Mouse (Mus musculus): ENCODE results near the gene Med16. TPM values are rescaled to one million over a fixed set of nuclear protein-coding genes. Genes with fewer than 3 reads are reported as not detected.

Med16 gene
- polyA plus RNA-seq, 1 experiment from 2014 or later: 60.4 TPM

DNA sequence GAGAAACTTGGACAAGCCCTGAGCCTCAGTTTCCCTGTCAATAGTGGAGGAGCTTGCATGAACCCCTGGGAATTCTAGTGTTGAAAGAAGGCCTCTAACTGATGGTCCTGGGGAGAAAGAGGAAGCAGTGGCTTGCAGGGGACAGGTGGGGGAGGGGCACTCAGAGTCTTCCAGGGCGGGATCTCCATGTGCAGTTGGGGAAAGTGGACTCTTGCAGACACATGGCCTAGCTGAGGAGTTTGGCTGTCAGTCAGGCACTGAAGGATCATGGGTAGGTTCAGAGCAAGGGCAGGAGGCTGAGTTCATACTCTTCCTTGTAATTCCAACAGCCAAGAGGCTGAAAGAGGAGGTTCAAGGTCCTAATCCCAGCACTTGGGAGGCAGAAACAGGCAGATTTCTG is 31.5 kb downstream of the Med16 start:
- 58% methylated on average over 1 of the region's 1 CpGs for WGBS
- H3K36me3 ChIP-seq: no peaks in the 10 kb centered on the region
- H3K9ac ChIP-seq: no peak overlapping the region
- no peak overlapping the region for H3K4me2 ChIP-seq (replicated peaks)
- no peaks in the 10 kb centered on the region for H3K9me3 ChIP-seq
- peaks cover 24% of the 10 kb centered on the region for H3K4me1 ChIP-seq
- no peak for ATAC-seq (ENCODE audit: insufficient number of reproducible peaks, insufficient read depth, low FRiP score, low TSS enrichment)
- no peak overlapping the region for H3K4me3 ChIP-seq
- peaks cover 6% of the 10 kb centered on the region; the same call in 1 of the 2 replicates for H3K27me3 ChIP-seq
- H3K27ac ChIP-seq: no peak overlapping the region

DNA sequence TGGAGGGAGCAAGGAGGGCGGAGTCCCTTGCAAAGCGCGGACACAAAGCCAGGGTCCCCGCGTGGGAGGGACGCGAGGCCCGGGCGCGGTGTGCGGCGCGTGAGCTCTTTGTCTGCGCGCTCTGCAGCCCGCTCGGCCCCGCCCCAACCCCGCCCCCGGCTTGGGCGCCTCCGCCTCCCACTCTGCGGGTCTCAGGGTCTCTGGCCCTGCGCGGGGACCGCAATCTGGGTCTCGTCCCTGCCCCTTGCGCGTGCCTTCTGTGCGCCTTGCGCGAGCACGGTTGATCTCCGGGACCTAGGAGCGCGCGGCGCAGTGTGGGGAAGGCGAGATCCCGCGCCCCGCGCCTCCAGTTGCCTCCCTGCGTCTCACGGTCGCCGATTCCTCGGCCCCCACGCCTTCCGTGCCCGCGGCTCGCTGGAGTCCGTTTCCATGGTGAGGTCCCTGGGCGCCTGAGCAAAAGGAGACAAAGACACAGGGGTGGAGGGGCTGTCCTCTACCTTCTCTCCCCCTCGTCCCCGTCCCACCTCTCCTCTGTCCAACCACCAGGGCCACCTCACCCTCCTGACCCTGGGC is 34.3 kb downstream of the Med16 start, which contains the start of the genes Prtn3 and Plppr3:
Prtn3 (plus strand) TSS at position 187 of the 573 bp plus-strand sequence.
Plppr3 (minus strand) TSS at position 345 of the 573 bp plus-strand sequence.
- under 1% methylated on average over 50 of the region's 57 CpGs for WGBS
- peak; percentile 89 for ATAC-seq (ENCODE audit: insufficient number of reproducible peaks, insufficient read depth, low FRiP score, low TSS enrichment)
- Histone ChIP-seq H3K27ac (peak within 1 kb of the TSS; percentile 83), H3K9ac (peak within 1 kb of the TSS; percentile 90), H3K4me2 (replicated peaks) (peak within 1 kb of the TSS; percentile 62), H3K36me3 (peaks cover 24% of the 10 kb centered on the region), H3K4me3 (peak within 1 kb of the TSS; percentile 82), H3K9me3 (no peaks in the 10 kb centered on the region), H3K4me1 (peaks cover 20% of the 10 kb centered on the region), H3K27me3 (no peaks in the 10 kb centered on the region)

DNA sequence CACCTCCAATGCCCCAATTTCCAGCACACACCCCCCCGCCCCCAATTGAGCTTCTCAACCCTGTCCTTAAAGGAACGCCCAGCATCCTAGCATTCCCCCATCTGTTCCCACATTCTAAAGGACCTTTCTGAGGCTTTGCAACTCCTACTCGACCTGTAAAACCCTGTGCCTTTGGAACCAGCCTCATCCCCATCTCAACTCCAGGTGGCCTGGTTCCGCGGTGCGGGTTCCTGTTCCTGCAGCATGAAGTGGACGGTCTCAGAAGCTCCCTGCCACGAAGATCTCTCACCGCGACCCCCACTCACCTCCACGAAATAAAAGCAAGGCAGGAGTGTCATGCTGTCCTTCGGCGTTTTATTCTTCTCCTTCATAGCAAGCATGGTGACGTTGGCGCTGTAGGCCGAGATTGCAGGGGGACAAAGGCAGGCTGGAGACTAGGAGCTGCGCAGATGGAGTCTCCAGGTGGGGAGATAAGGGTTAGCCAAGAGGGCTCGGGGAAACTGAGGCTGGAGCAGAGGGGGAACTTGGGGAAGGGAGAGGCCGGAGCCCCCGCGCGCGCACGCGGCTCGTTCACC is 34.9 kb downstream of the Med16 start:
- WGBS: 2% methylated on average over 26 of the region's 26 CpGs
- H3K36me3 ChIP-seq: peaks cover 30% of the 10 kb centered on the region
- no peaks in the 10 kb centered on the region for H3K9me3 ChIP-seq
- peak overlapping the region; percentile 62 for H3K4me2 ChIP-seq (replicated peaks)
- peaks cover 20% of the 10 kb centered on the region for H3K4me1 ChIP-seq
- H3K27me3 ChIP-seq: no peaks in the 10 kb centered on the region
- peak overlapping the region; percentile 90 for H3K9ac ChIP-seq
- H3K27ac ChIP-seq: peak overlapping the region; percentile 83
- H3K4me3 ChIP-seq: peak overlapping the region; percentile 82
- ATAC-seq (ENCODE audit: insufficient number of reproducible peaks, insufficient read depth, low FRiP score, low TSS enrichment): no peak

GRCm38 (mm10) chr10:79873313-79873712 is 35.4 kb downstream of the Med16 start:
- no peaks in the 10 kb centered on the region for H3K9me3 ChIP-seq
- 6% methylated on average over 6 of the region's 6 CpGs for WGBS
- H3K4me2 ChIP-seq (replicated peaks): peak overlapping the region; percentile 62
- peak overlapping the region; percentile 90 for H3K9ac ChIP-seq
- H3K4me1 ChIP-seq: peaks cover 20% of the 10 kb centered on the region
- ATAC-seq (ENCODE audit: insufficient number of reproducible peaks, insufficient read depth, low FRiP score, low TSS enrichment): no peak
- H3K27ac ChIP-seq: peak overlapping the region; percentile 83
- H3K4me3 ChIP-seq: peak overlapping the region; percentile 82
- H3K27me3 ChIP-seq: no peaks in the 10 kb centered on the region
- peaks cover 30% of the 10 kb centered on the region for H3K36me3 ChIP-seq

DNA sequence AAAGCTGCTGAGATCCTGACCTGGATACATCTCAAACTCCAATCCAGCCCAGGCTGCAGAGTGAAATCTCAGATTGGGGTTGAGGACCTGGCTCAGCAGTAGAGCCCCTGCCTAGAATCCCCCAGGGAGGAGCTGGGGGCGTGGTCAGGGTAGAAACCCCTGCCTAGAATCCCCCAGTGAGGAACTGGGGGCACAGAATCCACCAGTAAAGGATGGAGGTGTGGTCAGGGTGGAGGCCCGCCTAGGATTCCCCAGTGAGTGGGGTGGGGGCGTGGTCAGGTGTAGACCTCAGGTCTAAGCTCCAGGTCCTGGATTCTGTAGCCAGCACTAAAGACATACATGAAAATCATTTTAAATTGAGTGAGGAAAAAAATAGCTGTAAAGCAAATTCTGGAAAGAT is 35.9 kb downstream of the Med16 start:
- WGBS: 41% methylated on average over 3 of the region's 3 CpGs
- Histone ChIP-seq H3K9ac (peak overlapping the region; percentile 90), H3K4me1 (peaks cover 20% of the 10 kb centered on the region), H3K9me3 (no peaks in the 10 kb centered on the region), H3K4me3 (peak overlapping the region; percentile 82), H3K36me3 (peaks cover 30% of the 10 kb centered on the region), H3K27me3 (no peaks in the 10 kb centered on the region), H3K4me2 (replicated peaks) (peak overlapping the region; percentile 62), H3K27ac (peak overlapping the region; percentile 83; the same call in 1 of the 2 replicates)
- no peak for ATAC-seq (ENCODE audit: insufficient number of reproducible peaks, insufficient read depth, low FRiP score, low TSS enrichment)

- Histone ChIP-seq H3K27ac (no peak overlapping the region), H3K9ac (no peak overlapping the region), H3K4me2 (replicated peaks) (peak overlapping the region; percentile 62; the same call in 1 of the 2 replicates), H3K4me3 (no peak overlapping the region), H3K36me3 (peaks cover 38% of the 10 kb centered on the region), H3K27me3 (no peaks in the 10 kb centered on the region), H3K4me1 (peaks cover 20% of the 10 kb centered on the region), H3K9me3 (no peaks in the 10 kb centered on the region)
- WGBS: 93% methylated on average over 8 of the region's 8 CpGs
- ATAC-seq (ENCODE audit: insufficient number of reproducible peaks, insufficient read depth, low FRiP score, low TSS enrichment): no peak
Observed at GRCm38 (mm10) chr10:79871845-79872244, 36.9 kb downstream of the Med16 start.

DNA sequence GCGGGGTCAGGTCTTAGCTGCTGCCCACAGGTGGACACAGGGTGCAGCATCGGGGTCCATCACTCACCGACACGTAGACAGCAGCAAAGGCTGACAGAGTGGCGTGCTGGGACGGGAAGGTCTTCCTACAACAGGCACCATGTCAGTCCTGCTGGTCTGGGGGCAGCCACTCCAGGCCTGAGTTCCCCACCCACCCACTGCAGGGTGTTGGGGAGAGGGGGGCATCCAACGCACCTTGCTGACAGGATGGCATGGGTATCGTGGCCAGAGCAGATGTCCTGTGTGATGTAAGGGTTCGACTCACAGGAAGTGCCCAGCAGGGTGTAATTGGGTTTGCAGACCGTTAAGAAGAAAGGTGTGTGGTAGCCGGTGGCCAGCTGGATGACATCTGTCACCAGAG is 42.1 kb downstream of the Med16 start:
- no peak overlapping the region for H3K4me3 ChIP-seq
- H3K4me1 ChIP-seq: no peaks in the 10 kb centered on the region
- no peak overlapping the region for H3K4me2 ChIP-seq (replicated peaks)
- no peak for ATAC-seq (ENCODE audit: insufficient number of reproducible peaks, insufficient read depth, low FRiP score, low TSS enrichment)
- peaks cover 82% of the 10 kb centered on the region for H3K36me3 ChIP-seq
- no peaks in the 10 kb centered on the region for H3K9me3 ChIP-seq
- H3K27me3 ChIP-seq: no peaks in the 10 kb centered on the region
- H3K9ac ChIP-seq: peak overlapping the region; percentile 8; the same call in 1 of the 2 replicates
- no peak overlapping the region for H3K27ac ChIP-seq
- WGBS: 72% methylated on average over 11 of the region's 11 CpGs

DNA sequence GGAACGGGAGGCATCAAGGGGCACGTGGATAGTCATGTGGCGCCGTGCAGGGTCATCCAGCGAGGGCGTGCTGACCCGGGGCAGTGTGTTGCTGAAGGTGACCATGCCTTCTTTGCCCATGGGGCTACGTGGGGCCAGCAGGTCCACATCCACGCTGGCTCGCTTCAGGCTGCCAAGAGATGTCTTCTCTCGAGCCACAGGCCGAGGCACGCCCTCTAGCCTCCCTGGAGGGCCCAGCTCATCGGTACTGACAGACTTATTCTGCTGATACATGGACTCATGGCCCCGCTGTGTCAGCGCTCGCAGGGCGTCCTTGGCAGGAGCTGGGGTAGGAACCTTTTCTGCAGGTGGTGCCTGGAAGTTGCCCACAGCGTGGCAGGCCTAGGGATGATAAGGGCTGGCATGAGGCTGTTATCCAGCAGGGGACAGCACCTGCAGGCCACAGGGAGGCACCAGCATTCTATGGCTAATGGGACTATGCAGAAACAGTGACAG is 42.9 kb downstream of the Med16 start:
- Histone ChIP-seq H3K27me3 (no peaks in the 10 kb centered on the region), H3K4me2 (replicated peaks) (no peak overlapping the region), H3K36me3 (peaks cover 83% of the 10 kb centered on the region), H3K9me3 (no peaks in the 10 kb centered on the region), H3K9ac (no peak overlapping the region), H3K4me3 (no peak overlapping the region), H3K27ac (0 out of 2 replicates have a peak overlapping the region, but pooled peaks have one; percentile 43), H3K4me1 (no peaks in the 10 kb centered on the region)
- no peak for ATAC-seq (ENCODE audit: insufficient number of reproducible peaks, insufficient read depth, low FRiP score, low TSS enrichment)
- WGBS: 70% methylated on average over 19 of the region's 19 CpGs

GRCm38 (mm10) chr10:79865189-79865601 is 43.5 kb downstream of the Med16 start:
- ATAC-seq (ENCODE audit: insufficient number of reproducible peaks, insufficient read depth, low FRiP score, low TSS enrichment): 0 out of 2 replicates have a peak, but pooled peaks have one; percentile 2
- H3K4me1 ChIP-seq: no peaks in the 10 kb centered on the region
- no peak overlapping the region for H3K4me2 ChIP-seq (replicated peaks)
- no peaks in the 10 kb centered on the region for H3K9me3 ChIP-seq
- peak overlapping the region; percentile 43; the same call in 1 of the 2 replicates for H3K27ac ChIP-seq
- no peak overlapping the region for H3K4me3 ChIP-seq
- 67% methylated on average over 12 of the region's 12 CpGs for WGBS
- H3K27me3 ChIP-seq: no peaks in the 10 kb centered on the region
- H3K9ac ChIP-seq: no peak overlapping the region; the same call in 1 of the 2 replicates
- H3K36me3 ChIP-seq: peaks cover 85% of the 10 kb centered on the region

- H3K4me3 ChIP-seq: no peak overlapping the region
- peak overlapping the region; percentile 43 for H3K27ac ChIP-seq
- no peak overlapping the region for H3K4me2 ChIP-seq (replicated peaks)
- H3K9me3 ChIP-seq: no peaks in the 10 kb centered on the region
- ATAC-seq (ENCODE audit: insufficient number of reproducible peaks, insufficient read depth, low FRiP score, low TSS enrichment): peak; percentile 24
- peaks cover 86% of the 10 kb centered on the region for H3K36me3 ChIP-seq
- no peaks in the 10 kb centered on the region for H3K27me3 ChIP-seq
- no peaks in the 10 kb centered on the region for H3K4me1 ChIP-seq
- WGBS: 53% methylated on average over 10 of the region's 10 CpGs
- H3K9ac ChIP-seq: no peak overlapping the region; the same call in 1 of the 2 replicates
Observed at GRCm38 (mm10) chr10:79864351-79865188, 44.2 kb downstream of the Med16 start.

- Histone ChIP-seq H3K27me3 (no peaks in the 10 kb centered on the region), H3K9ac (no peak overlapping the region), H3K4me3 (no peak overlapping the region), H3K9me3 (no peaks in the 10 kb centered on the region), H3K36me3 (peaks cover 91% of the 10 kb centered on the region), H3K4me2 (replicated peaks) (no peak overlapping the region), H3K4me1 (peaks cover 10% of the 10 kb centered on the region), H3K27ac (0 out of 2 replicates have a peak overlapping the region, but pooled peaks have one; percentile 4)
- ATAC-seq (ENCODE audit: insufficient number of reproducible peaks, insufficient read depth, low FRiP score, low TSS enrichment): no peak
- WGBS: 71% methylated on average over 10 of the region's 10 CpGs
Observed at GRCm38 (mm10) chr10:79862925-79863324, 45.8 kb downstream of the Med16 start.

All from embryonic facial prominence, embryonic 12.5 days (tissue).